Mouse (Mus musculus): ENCODE measurements around the gene Mak.

GRCm38 (mm10) chr13:41047280-41047679, 32.2 kb downstream of the Mak start:
- TF ChIP-seq CTCF (IDR thresholded peaks at IDR 0.05 in 2 of 3, conservative IDR thresholded peaks at IDR 0.05 in 1 of 3; ENCODE audit: control insufficient read depth in 1 of 3, insufficient read depth in 1 of 3, low read depth in 2 of 3, low read length in 3 of 3, poor library complexity in 1 of 3, severe bottlenecking in 1 of 3) (no peak; a peak in 1 of 6 replicates), ZC3H11A (IDR thresholded peaks at IDR 0.05; ENCODE audit: low read depth, low read length) (no peak), CHD2 (IDR thresholded peaks at IDR 0.05; ENCODE audit: low read length) (no peak)

Data from MEL (cell line).